Mouse (Mus musculus) lung, postnatal 14 days (tissue): ENCODE results near the gene Gsk3a.
A peak's percentile ranks its signal among the peaks of the same experiment; 100 is the strongest.

ENCODE experiments used
- DNase-seq: peaks from one replicate; pipeline ENCODE4 v3.0.0; 2021

Gene Gsk3a

GRCm38 (mm10) chr7:25219756-25220456 is 17.7 kb downstream of the Gsk3a start:
- peak; percentile 95 for DNase-seq

- peak; percentile 33 for DNase-seq
These were observed 18.3 kb downstream of the Gsk3a start for GRCm38 (mm10) chr7:25219416-25219750.

DNA sequence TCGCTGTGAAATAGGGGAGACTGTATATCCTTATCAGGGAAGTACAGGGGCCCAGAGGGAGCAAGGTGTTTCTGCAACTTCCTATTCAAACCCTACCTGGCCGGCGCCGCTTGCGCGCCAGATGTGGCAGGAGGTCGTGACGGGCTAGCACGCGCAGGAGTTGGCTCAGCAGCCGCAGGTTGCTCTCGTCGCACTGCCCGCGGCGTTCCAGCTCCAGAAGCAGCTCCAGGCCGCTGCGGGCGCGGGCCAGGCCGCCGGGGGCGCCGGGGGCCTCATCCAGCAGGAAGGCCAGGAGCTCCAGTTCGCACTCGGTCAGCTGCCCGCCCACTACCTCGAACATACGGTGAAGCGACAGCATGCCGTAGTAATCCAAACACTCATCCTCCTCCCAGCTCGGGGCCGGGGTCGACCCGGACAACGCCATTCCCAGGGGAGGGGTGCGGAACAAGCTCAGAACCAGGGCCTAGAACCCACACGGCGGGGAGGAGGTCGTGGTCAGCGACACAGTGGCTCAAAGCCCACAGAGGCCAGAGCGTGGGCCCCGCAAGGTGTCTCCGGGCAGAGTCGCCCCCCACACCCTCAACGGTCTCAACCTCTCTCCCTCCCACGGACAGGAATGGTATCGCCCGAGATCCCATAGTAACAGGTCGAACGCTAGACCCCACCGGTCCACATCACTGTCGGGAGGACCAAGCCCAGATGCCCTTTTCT is 18.8 kb downstream of the Gsk3a start:
- DNase-seq = peak; percentile 19

- no peak for DNase-seq
These were observed 19.8 kb downstream of the Gsk3a start for GRCm38 (mm10) chr7:25217653-25218395.

DNA sequence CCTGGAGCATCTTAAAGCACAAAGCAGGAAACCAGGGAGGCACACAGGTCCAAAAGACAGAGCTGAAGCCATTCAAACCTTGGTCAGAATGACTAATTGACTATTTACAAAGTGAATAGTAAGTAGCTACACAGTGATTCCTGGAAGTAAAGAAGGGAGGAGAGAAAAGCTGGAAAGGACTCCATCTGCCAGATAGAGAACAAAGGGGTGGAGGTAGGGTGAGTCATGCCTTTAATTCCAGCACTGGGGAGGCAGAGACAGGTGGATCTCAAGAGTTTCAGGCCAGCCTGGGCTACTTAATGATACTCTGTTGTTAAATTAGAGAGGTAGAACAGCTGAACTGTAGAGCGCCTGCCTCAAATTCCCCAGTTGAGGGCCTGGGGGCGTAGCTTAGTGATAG is 23.5 kb downstream of the Gsk3a start:
- DNase-seq = no peak

- DNase-seq = no peak
These were observed 24.6 kb downstream of the Gsk3a start for GRCm38 (mm10) chr7:25213099-25213498.

DNA sequence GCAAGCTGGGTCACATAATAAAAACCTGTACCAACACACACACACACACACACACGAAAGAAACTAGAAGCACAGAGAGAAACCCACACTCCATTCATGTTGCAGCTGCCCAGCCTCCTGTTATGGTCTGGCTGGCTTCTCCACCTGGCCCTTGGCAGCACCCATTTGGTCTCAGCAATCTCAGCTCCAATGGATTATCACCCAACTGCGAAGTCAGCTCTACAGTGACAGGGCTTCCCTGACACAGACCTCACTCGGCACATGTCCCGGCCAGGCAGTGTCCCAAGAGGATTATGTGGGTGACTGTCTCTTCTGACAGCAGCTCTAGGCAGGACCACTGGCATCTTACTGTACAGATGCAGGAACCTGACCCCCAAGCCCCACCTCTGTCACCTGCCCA is 27.2 kb downstream of the Gsk3a start:
- DNase-seq = no peak

DNA sequence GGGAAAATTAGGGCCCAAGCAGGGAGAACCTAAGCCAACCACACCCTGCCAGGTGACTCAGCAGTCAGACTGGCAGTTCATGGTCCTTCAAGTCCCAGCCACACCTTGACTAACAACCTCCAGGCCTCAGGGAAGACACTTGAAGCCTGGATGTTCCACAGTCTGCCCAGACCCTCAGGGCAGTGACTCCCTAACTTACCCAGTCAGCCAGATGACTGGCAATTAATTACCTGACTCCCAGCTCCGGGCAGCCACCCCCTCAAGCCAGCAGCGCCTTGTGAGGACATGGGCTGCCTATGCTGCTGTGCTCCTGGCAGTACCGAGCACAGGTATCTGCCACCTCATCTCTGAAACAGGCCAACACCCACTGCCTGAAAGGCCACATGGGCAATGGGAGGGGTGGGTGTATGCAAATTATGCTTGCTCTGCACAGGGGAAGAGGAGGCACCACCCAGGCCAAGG is 28.5 kb downstream of the Gsk3a start:
- no peak for DNase-seq

GRCm38 (mm10) chr7:25206094-25206830 is 31.4 kb downstream of the Gsk3a start:
- peak; percentile 31 for DNase-seq

GRCm38 (mm10) chr7:25205355-25206093 is 32.1 kb downstream of the Gsk3a start:
- peak; percentile 33 for DNase-seq

DNA sequence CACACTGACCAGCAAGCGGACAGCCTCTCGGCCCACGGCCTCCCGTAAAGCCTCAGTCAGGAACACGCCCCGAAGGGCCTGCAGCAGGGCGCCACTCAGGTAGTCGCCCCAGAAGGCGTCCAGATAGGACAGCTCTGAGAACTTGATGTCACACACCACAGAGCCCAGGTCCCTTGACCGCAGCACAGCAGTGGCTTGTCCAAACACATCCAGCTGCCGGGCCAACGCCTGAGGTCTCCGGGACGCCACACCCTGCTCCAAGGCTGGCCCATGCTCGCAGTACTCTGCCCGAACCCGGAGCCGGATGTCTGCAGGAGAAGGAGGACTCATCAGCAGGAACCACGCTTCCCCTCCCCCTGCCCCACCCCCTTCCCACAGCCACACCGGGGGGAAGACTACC is 34.0 kb downstream of the Gsk3a start:
- DNase-seq = no peak

- DNase-seq = peak; percentile 63
These were observed 40.1 kb downstream of the Gsk3a start for GRCm38 (mm10) chr7:25197384-25198018.

DNA sequence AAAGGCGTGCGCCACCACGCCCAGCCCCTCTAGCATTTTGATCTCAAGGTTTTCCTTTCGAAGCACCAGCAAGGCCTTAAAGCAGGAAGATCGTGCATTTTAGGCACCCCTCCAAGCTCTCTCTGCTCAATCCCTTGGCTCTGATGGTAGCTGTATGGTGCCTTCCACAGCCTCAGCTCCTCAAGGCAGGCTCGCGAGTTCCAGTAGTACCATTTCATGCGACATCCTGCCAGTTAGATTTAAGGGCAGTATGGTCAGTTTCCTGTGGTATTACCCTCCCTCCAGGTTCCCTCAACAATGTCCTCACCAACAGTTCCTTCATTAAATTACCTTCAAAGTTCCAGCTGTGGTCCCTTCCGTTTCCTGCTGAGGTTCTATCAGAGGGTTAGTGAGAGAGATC is 41.5 kb downstream of the Gsk3a start:
- DNase-seq = no peak

DNA sequence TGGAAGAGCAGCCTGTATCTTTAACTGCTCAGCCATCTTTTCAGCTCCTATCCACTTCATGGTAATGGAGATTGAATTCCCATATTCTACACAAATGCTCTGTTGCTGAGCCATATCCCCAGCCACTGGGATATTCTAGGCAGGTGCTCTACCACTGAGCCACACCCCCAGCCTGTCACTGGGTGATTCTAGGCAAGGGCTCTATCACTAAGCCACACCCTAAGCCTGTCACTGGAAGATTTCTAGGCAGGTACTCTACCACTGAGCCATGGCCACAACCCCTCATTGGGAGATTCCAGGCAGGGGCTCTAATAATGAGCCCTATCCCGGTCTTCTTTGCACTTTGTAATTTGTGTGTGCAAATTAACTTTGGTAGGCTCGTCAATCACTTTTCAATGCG is 42.5 kb downstream of the Gsk3a start:
- no peak for DNase-seq

DNA sequence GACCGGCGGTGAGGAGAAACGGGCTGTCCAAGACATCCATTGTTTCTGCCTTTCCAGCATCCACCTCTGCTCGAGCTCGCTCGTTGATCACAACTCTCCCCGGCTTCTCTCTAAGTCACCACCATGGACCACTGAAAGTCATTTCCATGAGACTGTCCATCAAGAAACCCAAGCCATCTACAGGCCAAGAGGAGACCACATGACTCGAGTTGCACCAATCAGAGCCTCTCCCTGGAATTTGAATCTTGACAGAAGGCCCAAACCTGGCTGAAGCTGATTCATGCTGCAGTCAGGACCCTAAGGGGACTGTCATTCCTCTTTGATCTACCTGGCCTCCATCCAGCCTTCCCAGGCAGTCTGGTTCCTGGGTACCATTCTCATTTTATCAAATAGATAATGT is 45.5 kb downstream of the Gsk3a start:
- no peak for DNase-seq

DNA sequence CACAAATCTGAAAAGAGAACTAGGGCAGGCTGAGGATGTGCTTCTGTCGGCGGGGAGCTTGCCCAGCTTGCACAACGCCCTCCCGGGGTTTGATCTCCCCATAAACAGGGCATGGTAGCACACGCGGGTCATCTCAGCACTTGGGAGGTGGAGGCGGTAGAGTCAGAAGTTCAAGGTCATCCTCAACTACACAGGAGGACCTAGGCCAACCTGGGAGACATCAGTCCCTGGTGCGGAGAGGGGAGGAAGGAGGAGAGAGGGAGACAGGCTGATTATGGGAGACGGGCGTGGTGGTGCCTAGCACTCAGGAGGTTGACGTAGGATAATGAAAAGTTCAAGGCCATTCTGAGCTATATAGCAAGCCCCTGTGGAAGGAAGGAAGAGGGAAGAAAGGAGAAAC is 46.8 kb downstream of the Gsk3a start:
- DNase-seq = no peak

DNA sequence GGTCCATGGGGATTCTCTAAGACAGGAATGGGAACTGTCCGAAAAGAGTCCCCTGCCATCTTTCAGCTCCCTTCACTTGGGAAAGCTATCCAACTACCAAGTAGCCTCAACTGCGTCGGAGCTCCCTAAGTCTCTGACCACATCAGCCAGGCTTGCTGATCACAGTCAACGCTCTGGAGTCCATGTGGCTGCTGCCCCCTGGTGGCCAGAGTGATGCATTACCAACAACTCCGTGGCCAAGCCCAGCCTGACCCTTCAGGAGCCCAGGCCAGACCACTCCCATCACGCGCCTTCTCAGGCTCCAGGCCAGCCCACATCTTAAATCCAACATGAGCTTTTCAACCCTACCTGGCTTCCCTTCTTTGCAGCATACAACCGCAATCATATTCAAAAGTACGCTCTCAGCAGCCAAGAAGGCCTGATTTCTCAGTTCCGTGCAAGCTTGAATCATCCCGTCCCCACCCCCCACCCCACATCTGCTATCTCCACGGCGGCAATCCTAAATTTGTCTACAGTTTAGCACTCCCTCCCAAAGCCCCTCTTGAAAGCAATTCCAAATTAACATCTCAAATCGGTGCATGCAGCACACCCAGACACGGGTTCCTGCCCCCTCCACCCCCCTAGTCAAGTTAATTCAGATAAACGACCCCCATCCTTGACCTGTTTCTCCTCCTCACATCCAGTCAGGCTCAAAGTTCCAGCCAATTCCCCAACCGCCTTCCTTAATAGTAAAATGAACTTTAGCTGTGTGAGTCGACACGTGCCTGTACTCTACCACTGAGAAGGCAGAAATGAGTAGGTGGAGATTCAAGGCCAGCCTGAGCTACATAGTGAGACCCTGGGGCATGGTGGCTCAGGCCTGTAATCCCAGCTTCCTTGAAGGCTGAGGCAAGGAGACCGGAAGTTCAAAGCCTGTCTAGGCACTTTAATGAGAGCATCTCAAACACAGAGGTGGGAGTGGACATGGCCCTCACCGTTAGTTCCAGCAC is 49.7 kb downstream of the Gsk3a start:
- peak; percentile 87 for DNase-seq

DNA sequence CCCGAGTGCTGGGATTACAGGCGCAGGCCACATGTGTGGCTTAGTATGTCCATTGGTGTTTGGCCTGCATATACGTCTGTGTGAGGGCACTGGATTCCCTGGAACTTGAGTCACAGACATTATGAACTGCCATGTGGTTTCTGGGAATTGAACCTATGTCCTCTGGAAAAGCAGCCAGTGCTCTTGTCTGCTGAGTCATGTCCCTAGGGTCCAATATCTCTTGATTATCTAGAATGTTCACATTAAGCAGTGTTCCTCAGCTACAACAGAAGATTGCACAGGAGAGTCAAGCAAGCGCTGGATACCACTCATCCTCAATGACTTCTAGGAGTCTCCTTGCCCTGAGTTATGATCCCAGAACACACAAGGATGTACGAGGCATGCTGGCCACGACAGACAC is 53.6 kb downstream of the Gsk3a start:
- no peak for DNase-seq

- DNase-seq = no peak
These were observed 55.8 kb downstream of the Gsk3a start for GRCm38 (mm10) chr7:25181814-25182213.

GRCm38 (mm10) chr7:25181331-25181790 is 56.3 kb downstream of the Gsk3a start:
- peak; percentile 27 for DNase-seq

- DNase-seq = no peak
These were observed 57.1 kb downstream of the Gsk3a start for GRCm38 (mm10) chr7:25180512-25180911.
